Mouse (Mus musculus) liver, postnatal 0 days (tissue): ENCODE measurements at regions not wholly inside any gene's neighbourhood (a gene's known extent, or its start where the extent isn't known, plus 50 kb on each side); places are given as distances from the start of the nearest gene placed in this dataset.

Experiments used
- CTCF ChIP-seq: sonication (generic); IDR thresholded peaks from 2 replicates; pipeline ENCODE4 v1.5.1; 2016; ENCODE audit warnings: antibody characterized with exemption, low read depth
- EP300 ChIP-seq: IDR thresholded peaks from 2 replicates; pipeline ENCODE4 v1.6.1; 2016; ENCODE audit warnings: antibody characterized with exemption, low read depth, mild to moderate bottlenecking

- TF ChIP-seq CTCF: no peak
- TF ChIP-seq EP300: no peak
Observed at GRCm38 (mm10) chr8:39950178-39950896, 724.5 kb upstream of the Adam24 start.
